In genomic region chr1:181888801-181889200, GRCm38 (mm10) we compare ENCODE assay signal across 8 mouse cellular contexts. TPM values are rescaled to one million over a fixed set of nuclear protein-coding genes. Genes with fewer than 3 reads are reported as not detected.
A peak's percentile ranks its signal among the peaks of the same experiment; 100 is the strongest.
DNase-seq lines count a peak whose midpoint lies in the region; ATAC-seq and TF ChIP-seq lines count a peak whose summit lies in the region.

No protein-coding gene starts in this region.

- no peaks in the 10 kb centered on the region for H3K9me3 ChIP-seq in forebrain, postnatal 0 days (ENCODE audit: low read length)

- no peak overlapping the region for H3K4me3 ChIP-seq in forebrain, postnatal 0 days (ENCODE audit: low read depth, low read length)
- H3K4me3 ChIP-seq in layer of hippocampus, adult 2 months, result no peak overlapping the region
- H3K4me3 ChIP-seq in lung, adult 2 months (replicated peaks; ENCODE audit: extremely low read depth, low read depth, low read length), result no peak overlapping the region

- H3K27me3 ChIP-seq in forebrain, postnatal 0 days (ENCODE audit: insufficient read depth, low read length), result no peaks in the 10 kb centered on the region

- peak; percentile 78 for ATAC-seq in forebrain, postnatal 0 days
- ATAC-seq in neutrophil, adult 5-6 weeks (ENCODE audit: extremely low read depth, insufficient number of reproducible peaks, low FRiP score, poor library complexity, severe bottlenecking), result peak; percentile 98

- TF ChIP-seq POLR2A in lung, adult 2 months (IDR thresholded peaks at IDR 0.05; ENCODE audit: borderline replicate concordance, extremely low read depth, low read depth, low read length), result no peak

- no peak overlapping the region for H3K27ac ChIP-seq in forebrain, postnatal 0 days (ENCODE audit: low read depth, low read length)
- H3K27ac ChIP-seq in layer of hippocampus, adult 2 months, result no peak overlapping the region

- peak; percentile 90 for DNase-seq in ES-CJ7 (ENCODE audit: low read depth, low spot score)
- DNase-seq in cerebellum, adult 11-12 months, result peak; percentile 81
- peak; percentile 93 for DNase-seq in forebrain, postnatal 0 days
- peak; percentile 96 for DNase-seq in heart, postnatal 4 days
- peak; percentile 89 to 96 for DNase-seq in layer of hippocampus, adult 2 months (ENCODE audit: low spot score in 2 of 2)
- peak; percentile 94 for DNase-seq in lung, adult 2 months
- DNase-seq in testis, postnatal 14 days (ENCODE audit: low spot score), result peak; percentile 85

- no peak overlapping the region for H3K4me2 ChIP-seq in forebrain, postnatal 0 days (ENCODE audit: low read depth)

- WGBS in forebrain, postnatal 0 days, result 8% methylated on average over 11 of the region's 11 CpGs
- 4% methylated on average over 11 of the region's 11 CpGs for WGBS in lung, adult 2 months

- no peaks in the 10 kb centered on the region for H3K4me1 ChIP-seq in forebrain, postnatal 0 days (ENCODE audit: insufficient read depth)
- no peaks in the 10 kb centered on the region for H3K4me1 ChIP-seq in lung, adult 2 months (ENCODE audit: control insufficient read depth, insufficient read depth, low read length)

- no peaks in the 10 kb centered on the region for H3K36me3 ChIP-seq in forebrain, postnatal 0 days (ENCODE audit: insufficient read depth)

- H3K9ac ChIP-seq in forebrain, postnatal 0 days, result no peak overlapping the region

- peak; percentile 100 for TF ChIP-seq CTCF in forebrain, postnatal 0 days (IDR thresholded peaks at IDR 0.05; ENCODE audit: low read depth)
- TF ChIP-seq CTCF in layer of hippocampus, adult 2 months (conservative IDR thresholded peaks at IDR 0.05), result peak; percentile 100; the same call in 1 of the 2 replicates
- TF ChIP-seq CTCF in lung, adult 2 months (IDR thresholded peaks at IDR 0.05; ENCODE audit: insufficient read depth, low read length), result peak; percentile 99

RNA-seq across cellular contexts. Expression of gene Lbr, which starts 46.0 kb away (rescaled TPM):
- 21.9 and 23.7 TPM in 2 replicates for total RNA-seq in forebrain, postnatal 0 days (2014; rRNA removed)
- 17.7 and 19.8 TPM in 2 replicates for polyA plus RNA-seq in forebrain, postnatal 0 days (2015; fragmentation: Nextera tagmentation; extraction: Ambion mirVana)
- 10 to 100 TPM; 46.0 to 47.7 TPM for total RNA-seq in heart, postnatal 4 days (2021)
- total RNA-seq in layer of hippocampus, adult 2 months (2021), result 10 to 100 TPM; 12.0 to 15.7 TPM
- 24.3 and 30.0 TPM in 2 replicates for polyA plus RNA-seq in lung, adult 2 months (2012; rRNA removed)
- 344 and 351 TPM in 2 replicates for total RNA-seq in neutrophil, adult 5-6 weeks (2017)
